Mouse (Mus musculus): ENCODE results near the gene Grin2d. TPM values are rescaled to one million over a fixed set of nuclear protein-coding genes. Genes with fewer than 3 reads are reported as not detected.

Gene Grin2d
- polyA plus RNA-seq, 1 experiment from 2014 or later = 0.09 TPM

DNA sequence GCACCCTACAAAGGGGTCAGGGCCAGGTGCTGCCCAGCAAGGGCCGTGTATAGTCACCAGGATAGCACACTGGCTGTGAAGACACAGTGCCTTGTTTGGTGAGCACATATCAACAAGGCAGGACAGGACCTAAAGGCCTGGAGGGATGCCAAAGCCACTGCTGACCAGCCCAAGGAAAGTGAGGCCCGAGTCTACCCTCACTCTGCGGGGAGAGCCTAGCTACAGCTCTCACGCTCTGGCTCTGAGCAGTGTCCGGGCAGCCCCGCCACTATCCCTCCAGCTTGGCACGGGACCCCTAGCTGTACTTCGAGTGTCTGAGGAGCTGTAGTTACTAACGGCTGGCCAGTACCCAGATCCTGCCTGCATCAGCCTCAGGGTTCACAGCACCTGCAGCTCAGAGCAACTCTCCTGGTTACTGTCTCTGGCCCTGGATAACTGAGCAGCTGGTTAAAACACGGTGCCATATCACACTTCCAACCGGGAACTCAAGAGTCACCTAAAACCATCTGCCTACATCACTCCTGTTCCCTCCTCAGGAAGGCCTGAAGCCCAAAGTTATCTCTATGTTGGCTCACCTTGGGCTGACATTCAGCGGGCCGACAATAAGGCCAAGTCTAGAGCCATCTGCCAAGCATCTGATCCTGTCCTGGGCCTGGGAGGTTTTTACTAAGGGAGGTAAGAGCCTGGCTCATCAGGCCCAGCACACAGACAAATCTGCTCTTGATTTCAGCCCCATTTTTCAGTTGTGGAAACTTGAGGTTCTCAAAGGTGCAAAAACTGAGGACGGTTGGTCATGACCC, 68.7 kb downstream of the Grin2d start:
- Histone ChIP-seq H3K27me3 (ENCODE audit: poor library complexity, severe bottlenecking) (no peaks in the 10 kb centered on the region), H3K27ac (no peak overlapping the region)
- 90% methylated on average over 14 of the region's 14 CpGs for WGBS

DNA sequence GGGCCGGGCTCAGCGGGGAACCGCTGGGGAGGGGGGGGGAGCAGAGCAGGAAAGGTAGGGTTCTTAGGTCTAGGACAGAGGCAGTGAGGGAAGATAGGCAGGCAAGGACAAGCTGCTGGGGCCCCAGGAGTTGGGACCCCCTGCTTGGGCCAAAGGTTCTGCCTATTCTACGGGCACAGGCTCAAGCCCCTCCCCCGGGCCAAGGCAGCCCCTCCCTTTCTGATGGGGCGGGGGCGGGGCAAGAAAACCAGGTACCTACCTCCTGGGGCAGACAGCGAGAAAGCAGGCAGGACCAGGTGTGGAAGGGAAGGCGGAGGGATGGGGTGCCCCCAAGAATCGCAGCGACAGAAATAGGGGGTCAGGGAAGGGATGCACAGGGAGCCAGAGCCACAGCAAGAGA, 69.7 kb downstream of the Grin2d start:
- Histone ChIP-seq H3K36me3 (replicated peaks) (peaks cover 86% of the 10 kb centered on the region), H3K4me3 (peak overlapping the region; percentile 16; the same call in 1 of the 2 replicates), H3K27me3 (ENCODE audit: poor library complexity, severe bottlenecking) (no peaks in the 10 kb centered on the region), H3K27ac (0 out of 2 replicates have a peak overlapping the region, but pooled peaks have one; percentile 20), H3K9me3 (no peaks in the 10 kb centered on the region), H3K4me1 (peaks cover 22% of the 10 kb centered on the region)
- WGBS = 46% methylated on average over 11 of the region's 11 CpGs
- no peak for DNase-seq (ENCODE audit: extremely low spot score, low spot score)

More for the DNA sequence above, 68.7 kb downstream of the Grin2d start:
- Histone ChIP-seq H3K4me3 (no peak overlapping the region), H3K4me1 (peaks cover 22% of the 10 kb centered on the region), H3K36me3 (replicated peaks) (peaks cover 77% of the 10 kb centered on the region), H3K9me3 (no peaks in the 10 kb centered on the region)
- no peak for DNase-seq (ENCODE audit: extremely low spot score, low spot score)

DNA sequence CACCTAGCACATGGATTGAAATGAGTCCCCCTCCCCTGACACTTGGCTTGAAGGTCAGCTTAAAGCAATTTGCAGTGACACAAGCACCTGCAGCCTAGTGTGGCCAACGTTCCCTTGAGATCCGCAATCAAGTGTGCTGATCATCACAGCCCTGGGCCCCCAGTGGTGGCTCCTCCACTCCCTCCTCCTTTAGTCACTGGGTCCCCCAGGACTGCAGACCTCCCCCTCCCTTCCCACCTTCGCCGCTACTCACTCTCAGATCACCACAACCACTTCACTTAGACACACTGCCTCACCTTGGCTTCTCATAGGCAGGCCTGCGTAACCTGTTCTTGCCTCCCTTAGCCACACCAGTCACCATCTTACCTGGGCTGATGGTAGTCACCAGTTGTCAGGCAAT, 72.2 kb downstream of the Grin2d start:
- H3K4me3 ChIP-seq = no peak overlapping the region
- H3K27ac ChIP-seq = no peak overlapping the region
- H3K36me3 ChIP-seq (replicated peaks) = peaks cover 90% of the 10 kb centered on the region
- peaks cover 4% of the 10 kb centered on the region for H3K27me3 ChIP-seq (ENCODE audit: poor library complexity, severe bottlenecking)
- peaks cover 10% of the 10 kb centered on the region for H3K4me1 ChIP-seq
- no peak for DNase-seq (ENCODE audit: extremely low spot score, low spot score)
- H3K9me3 ChIP-seq = no peaks in the 10 kb centered on the region
- WGBS = 75% methylated on average over 5 of the region's 5 CpGs

DNA sequence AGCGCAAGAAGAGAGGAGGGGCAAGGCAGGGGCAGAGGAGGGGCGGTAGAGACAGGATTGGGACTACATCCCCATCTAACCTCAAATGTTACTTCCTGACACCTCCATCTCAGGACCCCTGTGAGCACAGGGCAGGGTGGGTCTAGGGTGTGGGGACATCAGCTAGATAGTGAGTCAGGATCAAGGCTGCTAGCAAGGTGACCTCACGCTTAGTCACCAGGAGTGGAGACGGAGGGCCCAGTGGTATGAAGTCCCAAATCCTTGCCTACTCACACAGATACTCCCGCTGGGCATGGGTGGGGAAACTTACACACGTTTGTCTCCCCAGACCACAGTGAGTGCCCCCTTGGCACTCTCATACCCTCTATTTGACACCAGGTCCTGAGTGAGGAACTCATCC, 75.6 kb downstream of the Grin2d start:
- Histone ChIP-seq H3K27me3 (ENCODE audit: poor library complexity, severe bottlenecking) (peaks cover 38% of the 10 kb centered on the region), H3K36me3 (replicated peaks) (peaks cover 62% of the 10 kb centered on the region), H3K4me3 (no peak overlapping the region), H3K4me1 (peaks cover 31% of the 10 kb centered on the region), H3K9me3 (no peaks in the 10 kb centered on the region), H3K27ac (no peak overlapping the region)
- no peak for DNase-seq (ENCODE audit: extremely low spot score, low spot score)
- WGBS = 92% methylated on average over 6 of the region's 6 CpGs

DNA sequence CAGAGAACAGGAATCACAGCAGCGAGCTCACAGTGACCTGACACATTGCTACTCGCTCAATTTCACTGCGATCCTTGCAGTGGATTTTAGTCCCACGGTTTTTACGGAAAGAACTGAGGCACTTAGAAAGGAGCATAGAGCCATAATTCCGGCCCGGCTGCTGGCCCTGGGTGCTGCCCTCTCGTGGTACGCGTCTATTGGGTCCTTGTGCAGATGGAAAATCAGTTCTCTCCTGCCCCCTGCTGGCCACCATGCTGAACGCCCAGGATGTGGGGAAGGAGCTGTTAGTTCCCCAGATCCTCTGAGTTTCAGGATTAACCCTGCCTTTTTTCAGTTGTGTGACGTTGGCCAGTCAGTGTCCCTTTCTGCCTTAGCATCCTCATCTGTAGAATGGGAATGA, 76.8 kb downstream of the Grin2d start:
- H3K27me3 ChIP-seq (ENCODE audit: poor library complexity, severe bottlenecking) = peaks cover 50% of the 10 kb centered on the region

DNA sequence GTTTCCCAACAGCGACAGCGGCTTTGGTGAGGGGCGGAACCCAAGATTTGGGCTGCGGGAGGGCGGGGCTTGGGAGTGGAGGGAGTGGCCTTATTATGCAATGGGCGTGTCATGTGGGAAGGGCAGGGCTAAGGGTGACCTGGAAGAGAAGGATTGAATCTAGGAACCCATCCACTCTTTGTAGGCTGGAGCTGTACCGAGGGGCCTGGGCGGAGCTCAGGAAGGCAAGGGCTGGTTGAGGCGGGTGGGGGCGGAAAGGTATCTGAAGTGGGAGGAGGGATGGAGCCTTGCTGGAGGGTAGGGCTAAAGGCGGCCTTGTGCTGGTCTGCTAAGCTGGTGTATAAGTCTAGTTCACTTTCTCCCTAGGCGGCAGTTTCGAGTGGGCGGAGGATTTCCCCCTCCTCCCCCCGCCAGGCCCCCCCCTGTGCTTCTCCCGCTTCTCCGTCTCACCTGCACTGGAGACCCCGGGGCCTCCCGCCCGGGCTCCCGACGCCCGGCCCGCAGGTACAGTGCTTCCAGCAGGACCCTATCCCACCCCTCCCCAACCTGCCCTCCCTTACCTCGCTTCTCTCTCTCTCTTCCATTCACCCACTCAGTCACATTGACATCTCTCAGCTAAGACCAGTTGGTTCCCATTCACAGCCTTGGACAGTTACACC, 77.5 kb downstream of the Grin2d start:
- peak; percentile 64 for DNase-seq (ENCODE audit: extremely low spot score, low spot score)
- H3K36me3 ChIP-seq (replicated peaks) = peaks cover 55% of the 10 kb centered on the region
- H3K27me3 ChIP-seq (ENCODE audit: poor library complexity, severe bottlenecking) = peaks cover 57% of the 10 kb centered on the region
- no peaks in the 10 kb centered on the region for H3K9me3 ChIP-seq
- peak overlapping the region; percentile 30 for H3K4me3 ChIP-seq
- no peak overlapping the region for H3K27ac ChIP-seq
- WGBS = 13% methylated on average over 24 of the region's 25 CpGs
- peaks cover 39% of the 10 kb centered on the region for H3K4me1 ChIP-seq

More for the DNA sequence above, 76.8 kb downstream of the Grin2d start:
- H3K36me3 ChIP-seq (replicated peaks) = peaks cover 55% of the 10 kb centered on the region
- 4% methylated on average over 12 of the region's 12 CpGs for WGBS
- H3K9me3 ChIP-seq = no peaks in the 10 kb centered on the region
- peak; percentile 90 for DNase-seq (ENCODE audit: extremely low spot score, low spot score)
- peaks cover 39% of the 10 kb centered on the region for H3K4me1 ChIP-seq
- no peak overlapping the region for H3K27ac ChIP-seq
- no peak overlapping the region for H3K4me3 ChIP-seq

DNA sequence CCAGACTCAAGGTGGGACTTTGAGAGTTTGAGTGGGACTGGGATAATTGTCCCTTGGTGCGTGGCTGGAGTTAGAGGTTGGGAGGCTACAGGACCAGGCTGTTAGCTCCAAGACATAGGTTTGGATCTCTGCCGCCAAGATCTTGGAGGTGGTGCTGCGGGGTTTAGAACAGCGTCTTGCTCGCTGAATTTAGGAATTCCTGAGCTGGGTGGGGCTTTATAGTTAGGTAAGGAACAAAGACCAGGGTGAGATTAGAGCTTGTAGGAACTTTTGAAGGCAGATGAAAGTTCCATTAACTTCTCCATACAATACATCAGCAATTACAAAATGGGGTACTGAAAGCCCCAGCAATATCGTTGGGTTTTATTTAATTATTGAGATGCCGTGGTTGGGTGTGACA, 78.2 kb downstream of the Grin2d start:
- peaks cover 63% of the 10 kb centered on the region for H3K27me3 ChIP-seq (ENCODE audit: poor library complexity, severe bottlenecking)
- WGBS = 38% methylated on average over 7 of the region's 7 CpGs
- no peak for DNase-seq (ENCODE audit: extremely low spot score, low spot score)
- H3K4me1 ChIP-seq = peaks cover 43% of the 10 kb centered on the region
- peaks cover 62% of the 10 kb centered on the region for H3K36me3 ChIP-seq (replicated peaks)
- no peak overlapping the region for H3K27ac ChIP-seq
- no peaks in the 10 kb centered on the region for H3K9me3 ChIP-seq
- peak overlapping the region; percentile 30; the same call in 1 of the 2 replicates for H3K4me3 ChIP-seq

DNA sequence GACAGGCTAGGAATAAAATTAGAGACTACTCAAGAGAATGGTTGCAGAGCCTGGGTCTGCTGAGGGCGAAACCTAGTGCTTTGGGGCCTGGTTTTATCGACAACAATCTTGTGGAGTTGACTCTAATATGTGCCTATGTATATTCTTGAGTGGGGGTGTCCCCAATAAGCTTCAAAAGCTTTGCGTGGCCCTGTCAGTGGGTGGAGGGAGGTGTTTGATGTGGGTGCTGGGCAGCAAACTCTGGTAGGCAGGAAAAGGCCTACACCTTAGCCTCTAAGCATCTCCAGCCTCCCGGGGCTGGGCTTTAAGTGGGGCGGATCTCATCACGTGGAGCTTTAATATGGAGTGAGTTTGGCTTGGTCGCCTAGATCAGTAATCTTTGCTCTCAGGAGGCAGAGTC, 79.2 kb downstream of the Grin2d start:
- 45% methylated on average over 7 of the region's 7 CpGs for whole genome bisulfite sequencing
- peaks cover 66% of the 10 kb centered on the region for H3K36me3 ChIP-seq (replicated peaks)
- peaks cover 74% of the 10 kb centered on the region for H3K27me3 ChIP-seq (ENCODE audit: poor library complexity, severe bottlenecking)
- peaks cover 43% of the 10 kb centered on the region for H3K4me1 ChIP-seq
- H3K27ac ChIP-seq = no peak overlapping the region
- H3K4me3 ChIP-seq = peak overlapping the region; percentile 56; the same call in 1 of the 2 replicates
- no peaks in the 10 kb centered on the region for H3K9me3 ChIP-seq
- no peak for DNase-seq (ENCODE audit: extremely low spot score, low spot score)

DNA sequence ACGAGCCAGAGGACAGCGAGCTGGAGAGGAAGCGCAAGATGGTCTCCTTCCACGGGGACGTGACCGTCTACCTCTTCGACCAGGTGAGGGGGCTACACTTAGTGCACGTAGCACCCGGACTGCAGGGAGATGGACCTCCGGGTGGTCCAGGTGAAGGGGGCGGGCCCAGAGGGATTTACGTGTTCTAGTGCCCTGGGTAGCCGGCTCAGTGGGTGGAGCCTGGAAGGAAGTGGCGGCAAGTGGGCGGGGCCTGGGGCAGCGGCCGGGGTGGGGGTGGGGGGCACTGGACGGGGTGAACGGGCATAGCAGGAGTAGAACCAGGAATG, 79.7 kb downstream of the Grin2d start:
- peak overlapping the region; percentile 56 for H3K4me3 ChIP-seq
- H3K4me1 ChIP-seq = peaks cover 43% of the 10 kb centered on the region
- H3K27me3 ChIP-seq (ENCODE audit: poor library complexity, severe bottlenecking) = peaks cover 79% of the 10 kb centered on the region
- H3K27ac ChIP-seq = 0 out of 2 replicates have a peak overlapping the region, but pooled peaks have one; percentile 68
- DNase-seq (ENCODE audit: extremely low spot score, low spot score) = no peak
- WGBS = under 1% methylated on average over 19 of the region's 19 CpGs
- no peaks in the 10 kb centered on the region for H3K9me3 ChIP-seq
- H3K36me3 ChIP-seq (replicated peaks) = peaks cover 66% of the 10 kb centered on the region

DNA sequence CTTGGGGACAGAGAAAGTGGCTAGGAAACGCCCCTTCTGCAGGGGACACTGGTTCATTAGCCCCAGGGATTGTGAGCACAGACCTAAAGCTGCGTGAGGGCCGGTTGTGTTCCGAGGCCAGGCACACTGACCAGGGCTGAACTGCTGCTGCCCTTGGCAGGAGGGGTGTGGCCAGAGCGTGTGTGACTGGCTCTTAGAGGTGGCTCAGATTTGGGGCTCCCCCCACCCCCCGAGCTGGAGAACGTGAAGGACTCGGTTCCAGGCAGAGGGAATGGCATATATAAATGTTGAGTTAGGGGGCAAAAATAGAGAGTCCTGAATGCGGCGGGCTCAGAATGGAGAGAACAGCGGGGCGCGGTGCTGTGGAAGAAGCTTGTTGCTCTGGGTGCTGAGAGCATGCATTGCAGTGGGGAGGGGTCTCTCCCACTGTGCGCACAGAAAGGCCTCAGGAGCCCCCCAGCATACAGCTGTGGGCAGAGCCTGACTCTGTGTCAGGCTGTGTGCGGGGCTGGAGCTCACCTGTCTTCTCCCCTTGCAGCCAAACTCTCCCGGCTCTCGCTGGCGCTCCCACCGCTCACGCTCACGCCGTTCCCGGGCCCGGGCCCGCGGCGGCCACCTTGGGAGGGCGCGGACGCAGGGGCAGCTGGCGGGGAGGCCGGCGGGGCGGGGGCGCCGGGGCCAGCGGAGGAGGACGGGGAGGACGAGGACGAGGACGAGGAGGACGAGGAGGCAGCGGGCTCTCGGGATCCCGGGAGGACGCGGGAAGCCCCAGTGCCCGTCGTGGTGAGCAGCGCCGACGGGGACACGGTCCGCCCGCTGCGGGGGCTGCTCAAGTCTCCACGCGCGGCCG, 80.3 kb downstream of the Grin2d start:
- peak overlapping the region; percentile 56 for H3K4me3 ChIP-seq
- under 1% methylated on average over 60 of the region's 60 CpGs for WGBS
- H3K36me3 ChIP-seq (replicated peaks) = peaks cover 66% of the 10 kb centered on the region
- no peak for DNase-seq (ENCODE audit: extremely low spot score, low spot score)
- peak overlapping the region; percentile 68 for H3K27ac ChIP-seq
- peaks cover 43% of the 10 kb centered on the region for H3K4me1 ChIP-seq
- no peaks in the 10 kb centered on the region for H3K9me3 ChIP-seq
- peaks cover 84% of the 10 kb centered on the region for H3K27me3 ChIP-seq (ENCODE audit: poor library complexity, severe bottlenecking)

DNA sequence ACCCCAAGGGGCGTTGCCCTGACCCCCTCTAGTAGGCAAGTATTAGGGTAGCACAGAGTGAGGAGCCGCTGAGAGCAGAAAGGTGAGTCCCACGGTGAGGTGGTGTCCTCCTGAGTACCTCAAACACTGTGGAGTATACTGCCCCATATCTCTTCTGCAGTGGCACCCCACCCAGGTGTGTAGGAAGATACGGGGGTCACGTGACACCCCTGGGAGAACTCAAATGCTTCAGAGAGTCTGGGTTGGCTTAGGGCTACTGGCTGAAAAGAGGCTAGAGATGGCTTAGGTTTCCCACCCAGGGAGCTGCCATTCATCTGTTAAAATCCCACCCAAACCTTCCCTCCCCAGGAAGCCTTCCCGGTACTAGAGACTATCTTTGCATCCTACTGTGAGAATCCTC, 81.2 kb downstream of the Grin2d start:
- DNase-seq (ENCODE audit: extremely low spot score, low spot score) = no peak
- Histone ChIP-seq H3K27ac (no peak overlapping the region), H3K27me3 (ENCODE audit: poor library complexity, severe bottlenecking) (peaks cover 94% of the 10 kb centered on the region), H3K36me3 (replicated peaks) (peaks cover 66% of the 10 kb centered on the region), H3K4me3 (peak overlapping the region; percentile 56; the same call in 1 of the 2 replicates), H3K4me1 (peaks cover 43% of the 10 kb centered on the region), H3K9me3 (no peaks in the 10 kb centered on the region)
- 28% methylated on average over 6 of the region's 6 CpGs for WGBS

DNA sequence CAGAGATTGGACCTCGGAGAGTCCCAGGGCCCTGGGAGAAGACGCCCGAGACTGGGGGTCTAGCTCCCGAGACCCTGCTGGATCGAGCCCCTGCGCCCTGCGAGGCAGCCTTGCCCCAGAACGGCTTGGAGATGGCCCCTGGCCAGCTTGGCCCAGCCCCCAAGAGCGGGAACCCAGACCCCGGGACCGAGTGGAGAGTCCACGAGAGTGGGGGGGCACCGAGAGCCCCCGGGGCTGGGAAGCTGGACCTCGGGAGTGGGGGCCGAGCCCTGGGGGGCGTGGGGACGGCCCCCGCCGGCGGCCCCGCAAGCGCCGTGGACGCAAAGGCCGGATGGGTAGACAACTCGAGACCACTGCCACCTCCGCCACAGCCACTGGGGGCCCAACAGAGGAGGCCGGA, 83.2 kb downstream of the Grin2d start:
- H3K36me3 ChIP-seq (replicated peaks) = peaks cover 69% of the 10 kb centered on the region
- no peak overlapping the region for H3K4me3 ChIP-seq
- no peak overlapping the region for H3K27ac ChIP-seq
- peaks cover 81% of the 10 kb centered on the region for H3K27me3 ChIP-seq (ENCODE audit: poor library complexity, severe bottlenecking)
- no peak for DNase-seq (ENCODE audit: extremely low spot score, low spot score)
- peaks cover 30% of the 10 kb centered on the region for H3K4me1 ChIP-seq
- WGBS = 96% methylated on average over 29 of the region's 29 CpGs
- peaks cover 2% of the 10 kb centered on the region; the same call in 1 of the 2 replicates for H3K9me3 ChIP-seq
